Mouse (Mus musculus) kidney, adult 2 months (tissue): ENCODE data around the gene Nln.

ENCODE experiments used
- CTCF ChIP-seq: fragments of 200-500 bp; conservative IDR thresholded peaks from 2 replicates; pipeline ENCODE4 v1.5.1; 2011; ENCODE audit warnings: low read depth, mild to moderate bottlenecking, control low read depth, low read length, moderate library complexity, mixed read lengths; ENCODE audit not compliant: insufficient read depth, insufficient read length
- POLR2A ChIP-seq: fragments of 200-500 bp; IDR thresholded peaks from one replicate; pipeline ENCODE4 v1.6.1; 2011; ENCODE audit warnings: low read depth, low read length, control low read depth

DNA sequence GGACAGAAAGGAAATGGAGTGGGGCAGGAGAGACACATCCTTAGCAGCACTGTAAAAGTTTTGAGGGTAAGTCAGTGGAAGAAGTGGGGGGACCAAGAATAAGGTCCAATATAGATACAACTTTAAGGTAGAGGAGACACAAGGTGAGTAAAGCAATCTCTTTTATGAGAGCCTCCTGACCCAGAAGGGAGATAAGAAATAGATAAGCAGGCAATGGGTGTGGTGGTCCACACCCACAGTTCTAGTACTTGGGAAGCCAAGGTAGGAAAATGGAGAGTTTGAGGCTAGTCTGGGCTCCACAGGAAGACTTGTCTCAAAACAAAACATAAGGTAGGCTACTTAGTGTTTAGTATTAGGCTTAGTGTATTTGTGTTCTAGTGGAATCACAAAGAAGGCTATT, 79.9 kb downstream of the Nln start:
- TF ChIP-seq CTCF (no peak), POLR2A (no peak)
